Mouse (Mus musculus) cerebellum, adult 2 months (tissue): ENCODE measurements around the gene Mgat4b. TPM values are rescaled to one million over a fixed set of nuclear protein-coding genes. Genes with fewer than 3 reads are reported as not detected.
A peak's percentile ranks its signal among the peaks of the same experiment; 100 is the strongest.

Experiments used
- DNase-seq, 2 experiments: peaks; one replicate each; pipeline ENCODE4 v3.0.0; 2021
- H3K27ac ChIP-seq: fragments of 200-500 bp; 2 replicates; pipeline ENCODE4 v1.5.1; 2012; ENCODE audit warnings: low read length, control low read depth, inconsistent platforms; ENCODE audit not compliant: insufficient read depth
- H3K27me3 ChIP-seq: fragments of 200-500 bp; 2 replicates; pipeline ENCODE4 v1.6.1; 2012; ENCODE audit warnings: inconsistent platforms, mild to moderate bottlenecking, low read length, moderate library complexity; ENCODE audit not compliant: control insufficient read depth, insufficient read depth
- H3K4me1 ChIP-seq: fragments of 200-500 bp; 2 replicates; pipeline ENCODE4 v1.6.1; 2011; ENCODE audit warnings: low read length; ENCODE audit not compliant: control insufficient read depth, insufficient read depth
- H3K4me3 ChIP-seq: fragments of 200-500 bp; replicated peaks from 2 replicates; pipeline ENCODE3; 2011; ENCODE audit warnings: mild to moderate bottlenecking, low read depth, low read length, control low read depth; ENCODE audit not compliant: insufficient read depth
- CTCF ChIP-seq: fragments of 200-500 bp; IDR thresholded peaks from 2 replicates; pipeline ENCODE4 v1.5.1; 2011; ENCODE audit warnings: low read depth, mild to moderate bottlenecking, control low read depth, low read length, moderate library complexity, borderline replicate concordance; ENCODE audit not compliant: insufficient read depth
- POLR2A ChIP-seq: fragments of 200-500 bp; IDR thresholded peaks from 2 replicates; pipeline ENCODE4 v1.6.1; 2011; ENCODE audit warnings: low read length, control low read depth, borderline replicate concordance; ENCODE audit not compliant: insufficient read depth
- WGBS: fragments of 180-500 bp; shearing (Covaris S2); methylation state at CpG from one replicate; pipeline ENCODE4 v1.1.7; 2018; 5-methylcytosine and 5-hydroxymethylcytosine counted together
- polyA plus RNA-seq: library from polyadenylated mRNA; depleted of rRNA; stranded (reverse); fragments of >200 nt; gene quantifications from 2 replicates; pipeline ENCODE4 v1.2.3, GENCODE M21; 2012

Gene Mgat4b
- polyA plus RNA-seq, 1 experiment, result 65.1 TPM

DNA sequence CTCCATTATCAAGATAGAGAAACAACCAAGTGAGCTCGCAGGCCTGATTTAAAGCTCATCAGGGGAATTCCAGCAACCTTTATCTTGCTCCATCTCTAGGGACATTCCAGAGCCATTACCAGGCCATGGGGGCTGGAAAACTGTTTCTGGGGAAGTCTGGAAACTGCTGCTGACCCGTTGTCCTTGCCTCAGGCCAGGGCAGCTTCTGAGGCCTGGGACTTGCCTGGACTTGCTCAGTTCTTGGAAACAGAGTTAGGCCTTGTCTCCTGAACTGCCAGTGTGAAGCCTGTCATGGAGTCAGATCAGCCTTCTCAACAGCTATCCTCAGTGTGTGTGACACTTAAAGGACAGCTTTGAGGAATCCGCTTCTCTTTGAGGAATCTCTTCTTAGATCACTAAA, 41.5 kb downstream of the Mgat4b start:
- Histone ChIP-seq H3K27me3 (no peaks in the 10 kb centered on the region), H3K27ac (no peak overlapping the region), H3K4me1 (peaks cover 9% of the 10 kb centered on the region), H3K4me3 (no peak overlapping the region)
- WGBS, result 83% methylated on average over 3 of the region's 3 CpGs
- TF ChIP-seq POLR2A (no peak), CTCF (no peak)
- DNase-seq, result no peak

DNA sequence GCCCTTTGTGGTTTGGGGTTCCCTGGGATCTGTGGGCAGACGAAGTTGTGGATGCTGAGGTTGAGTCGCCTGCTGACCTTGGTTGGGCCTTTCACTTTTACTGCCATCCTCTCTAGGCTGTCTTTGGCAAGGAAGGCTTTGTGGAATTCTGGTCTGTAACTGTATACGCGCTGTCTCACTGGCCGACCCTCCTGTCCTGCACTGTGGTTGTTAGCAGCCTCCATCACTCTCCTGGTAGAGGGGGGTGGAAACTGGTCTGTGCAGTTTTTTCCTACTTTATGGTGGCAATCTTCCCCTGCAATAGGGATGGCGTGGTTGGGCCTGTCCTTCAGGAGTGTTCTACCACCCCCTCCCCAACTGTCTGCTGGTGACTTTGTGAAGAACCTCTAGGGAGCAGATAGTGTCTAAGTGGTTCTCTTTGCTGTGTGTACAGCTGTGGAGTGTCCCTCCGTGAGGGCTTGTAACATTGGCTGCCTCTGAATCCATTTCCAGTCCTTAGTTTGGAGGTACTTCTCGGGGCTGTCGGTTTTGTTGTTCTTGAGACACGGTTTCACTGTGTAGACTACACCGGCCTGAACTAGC, 42.1 kb downstream of the Mgat4b start:
- WGBS, result 92% methylated on average over 11 of the region's 11 CpGs
- TF ChIP-seq CTCF (no peak), POLR2A (no peak)
- H3K27me3 ChIP-seq, result no peaks in the 10 kb centered on the region
- H3K4me1 ChIP-seq, result peaks cover 9% of the 10 kb centered on the region
- H3K4me3 ChIP-seq, result no peak overlapping the region
- no peak overlapping the region for H3K27ac ChIP-seq
- no peak for DNase-seq

DNA sequence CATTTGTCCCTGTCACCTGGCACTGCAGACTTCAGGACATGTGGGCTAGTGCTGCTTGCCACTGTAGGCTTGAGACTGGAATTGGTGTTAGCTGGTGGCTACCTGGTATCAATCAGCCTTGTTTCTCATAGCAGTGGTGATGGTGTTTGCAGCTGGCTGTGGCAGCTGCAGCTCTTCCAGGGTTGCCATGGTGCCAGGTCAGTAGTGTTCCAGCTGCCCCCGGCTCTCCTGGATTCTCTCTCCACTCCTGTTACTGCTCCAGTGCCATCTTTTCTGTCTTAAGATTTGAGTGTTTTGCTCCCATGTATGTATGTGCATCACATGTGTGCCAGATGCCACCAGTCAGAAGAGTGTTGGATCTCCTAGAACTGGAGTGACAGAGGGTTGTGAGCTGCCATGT, 42.7 kb downstream of the Mgat4b start:
- 90% methylated on average over 1 of the region's 1 CpGs for WGBS
- TF ChIP-seq CTCF (no peak), POLR2A (no peak)
- no peak overlapping the region for H3K27ac ChIP-seq

DNA sequence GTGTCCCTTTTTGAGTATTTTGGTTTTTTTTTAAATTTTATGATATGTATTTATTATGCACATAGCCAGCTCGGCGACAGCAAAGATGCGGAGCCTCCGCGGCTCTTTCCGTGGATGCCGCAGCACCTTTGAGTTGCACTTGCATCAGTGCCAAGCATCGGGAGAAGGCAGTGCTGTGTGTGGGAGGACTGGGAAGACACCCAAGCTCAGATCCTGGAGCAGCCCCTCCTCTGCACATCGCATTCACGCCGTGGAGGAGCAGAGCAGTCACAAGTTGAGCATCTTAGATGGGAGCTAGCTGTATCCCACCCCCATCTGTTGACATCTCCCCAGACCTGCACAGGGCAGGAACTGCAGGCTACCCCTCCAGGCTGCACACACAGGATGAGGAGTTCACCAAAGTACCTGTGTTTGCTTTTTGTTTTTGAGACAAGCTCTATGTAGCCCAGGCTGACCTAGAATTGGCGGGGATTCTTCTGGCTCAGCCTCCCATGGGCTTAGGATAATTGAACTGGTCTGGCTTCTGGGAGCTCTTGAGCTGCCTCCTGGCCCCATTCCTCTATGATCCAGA, 43.4 kb downstream of the Mgat4b start:
- Histone ChIP-seq H3K4me1 (peaks cover 9% of the 10 kb centered on the region), H3K27ac (peak overlapping the region; percentile 31; the same call in 1 of the 2 replicates), H3K4me3 (peak overlapping the region; percentile 29), H3K27me3 (no peaks in the 10 kb centered on the region)
- WGBS, result 9% methylated on average over 12 of the region's 12 CpGs
- TF ChIP-seq POLR2A (no peak), CTCF (no peak)
- DNase-seq, result peak; percentile 68 to 71

More for the DNA sequence above, 42.7 kb downstream of the Mgat4b start:
- no peak for DNase-seq
- no peak overlapping the region for H3K4me3 ChIP-seq
- H3K4me1 ChIP-seq, result peaks cover 9% of the 10 kb centered on the region
- no peaks in the 10 kb centered on the region for H3K27me3 ChIP-seq

DNA sequence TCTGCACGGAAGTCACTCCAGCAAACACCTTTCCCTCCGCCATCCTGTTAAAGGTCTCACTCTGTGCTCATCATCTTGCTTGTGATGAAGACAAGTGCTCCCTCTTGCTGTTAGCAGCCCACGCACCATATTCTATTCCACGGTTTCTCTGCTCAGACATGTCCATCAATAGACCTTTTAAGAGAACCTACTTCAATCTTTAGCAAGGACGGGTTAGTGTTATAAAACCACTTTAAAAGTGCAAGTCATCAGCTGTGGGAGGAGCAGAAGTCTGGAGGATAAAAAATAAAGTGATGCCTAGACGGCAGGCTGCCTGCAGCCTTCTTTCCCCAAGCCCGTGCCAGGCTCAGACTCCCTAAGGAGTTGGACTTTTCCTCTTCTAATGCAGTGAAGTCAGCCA, 45.9 kb downstream of the Mgat4b start:
- TF ChIP-seq POLR2A, result no peak
- TF ChIP-seq CTCF, result no peak
- Histone ChIP-seq H3K27ac (no peak overlapping the region), H3K27me3 (no peaks in the 10 kb centered on the region), H3K4me3 (no peak overlapping the region), H3K4me1 (peaks cover 9% of the 10 kb centered on the region)
- no peak for DNase-seq
- 66% methylated on average over 7 of the region's 7 CpGs for WGBS

DNA sequence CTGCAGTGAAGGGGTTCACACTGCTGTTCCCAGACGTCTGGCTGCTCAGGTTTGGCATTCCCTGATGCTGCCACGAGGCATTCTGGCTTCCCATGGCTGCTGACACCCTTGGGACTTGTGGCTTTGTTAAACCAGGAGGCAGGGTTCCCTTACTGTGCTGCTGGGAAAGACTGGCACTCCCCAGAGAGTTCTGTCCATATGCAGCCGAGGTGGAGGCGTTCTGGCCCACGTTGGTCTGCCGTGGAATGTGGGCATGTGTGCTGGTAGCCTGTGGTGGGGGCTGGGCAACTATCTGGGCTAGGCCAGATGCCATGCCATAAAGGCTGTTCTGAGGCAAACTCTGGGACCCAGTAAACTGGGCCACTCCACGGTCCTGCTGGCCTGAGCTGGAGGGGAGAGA, 47.6 kb downstream of the Mgat4b start:
- Histone ChIP-seq H3K4me1 (peaks cover 9% of the 10 kb centered on the region), H3K27ac (no peak overlapping the region), H3K27me3 (no peaks in the 10 kb centered on the region), H3K4me3 (no peak overlapping the region)
- 16% methylated on average over 7 of the region's 7 CpGs for WGBS
- DNase-seq, result no peak
- TF ChIP-seq POLR2A (no peak), CTCF (no peak)

DNA sequence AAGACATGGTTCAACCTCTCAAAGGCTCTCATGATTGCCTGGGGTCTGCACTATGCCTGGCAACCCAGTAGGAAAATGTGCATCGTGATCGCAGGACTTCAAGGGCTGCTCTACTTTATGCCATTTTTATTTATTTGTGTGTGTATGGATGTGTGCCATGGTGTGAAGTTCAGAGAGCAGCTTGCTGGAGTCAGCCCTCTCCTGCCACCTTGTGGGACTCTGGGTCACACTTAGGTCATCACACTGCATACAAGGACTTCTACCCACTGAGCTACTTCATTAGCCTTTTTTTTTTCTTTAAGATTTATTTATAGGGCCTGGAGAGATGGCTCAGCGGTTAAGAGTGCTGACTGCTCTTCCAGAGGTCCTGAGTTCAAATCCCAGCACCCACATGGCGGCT, 51.3 kb downstream of the Mgat4b start:
- no peak for DNase-seq
- 74% methylated on average over 4 of the region's 4 CpGs for WGBS
- H3K4me1 ChIP-seq, result peaks cover 3% of the 10 kb centered on the region; the same call in 1 of the 2 replicates
- no peak overlapping the region for H3K27ac ChIP-seq
- no peaks in the 10 kb centered on the region for H3K27me3 ChIP-seq
- H3K4me3 ChIP-seq, result no peak overlapping the region
- TF ChIP-seq POLR2A, result no peak
- peak; percentile 61; the same call in 1 of the 2 replicates for TF ChIP-seq CTCF

DNA sequence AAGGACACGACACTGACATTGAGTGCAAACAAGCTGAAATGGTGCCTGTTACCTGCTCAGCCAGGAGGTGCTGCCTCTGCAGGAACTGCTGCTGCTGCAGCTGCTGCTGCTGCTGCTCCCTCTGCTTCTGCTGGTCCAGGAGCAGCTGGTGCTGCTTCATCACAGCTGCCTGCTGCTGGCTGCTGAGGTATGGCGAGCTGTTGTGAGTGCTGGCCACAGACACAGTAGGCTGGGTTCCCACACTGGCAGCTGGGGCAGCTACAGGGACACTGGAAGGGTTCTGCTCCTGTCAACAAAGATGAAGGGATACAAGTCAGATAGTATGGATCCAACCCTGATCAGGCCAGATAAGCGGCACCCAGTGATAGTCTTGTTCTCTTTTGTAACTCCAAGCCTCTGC, 52.5 kb downstream of the Mgat4b start:
- WGBS, result 79% methylated on average over 3 of the region's 3 CpGs
- no peak for TF ChIP-seq POLR2A
- TF ChIP-seq CTCF, result no peak
- no peak overlapping the region for H3K4me3 ChIP-seq
- no peak for DNase-seq
- H3K4me1 ChIP-seq, result peaks cover 3% of the 10 kb centered on the region; the same call in 1 of the 2 replicates
- no peaks in the 10 kb centered on the region for H3K27me3 ChIP-seq
- H3K27ac ChIP-seq, result no peak overlapping the region
